Mouse (Mus musculus) embryonic facial prominence, embryonic 11.5 days (tissue): ENCODE data around the gene Sfxn2. TPM values are rescaled to one million over a fixed set of nuclear protein-coding genes. Genes with fewer than 3 reads are reported as not detected.
"Not testable (repeated sequence)": the region's sequence is repeated elsewhere in the genome, so short reads cannot be mapped to it uniquely, and the experiment has no call there.

Experiments used
- ATAC-seq: fragments of 200-750 bp; cut with Nextera tagmentation; replicated peaks from 2 replicates; pipeline ENCODE4 v1.8.0; 2017; ENCODE audit warnings: low read depth; ENCODE audit not compliant: insufficient number of reproducible peaks, low FRiP score, low TSS enrichment
- DNase-seq: peaks from one replicate; pipeline ENCODE4 v3.0.0-alpha.2; 2015; ENCODE audit warnings: low spot score
- H3K27ac ChIP-seq: fragments of 300-500 bp; sonication (generic); replicated peaks from 2 replicates; pipeline ENCODE4 v1.5.1; 2014; ENCODE audit warnings: mild to moderate bottlenecking, low read depth, low read length, control low read depth
- H3K27me3 ChIP-seq: fragments of 300-500 bp; sonication (generic); 2 replicates; pipeline ENCODE4 v1.6.1; 2014; ENCODE audit warnings: mild to moderate bottlenecking, low read length, moderate library complexity, mixed read lengths; ENCODE audit not compliant: control insufficient read depth, insufficient read depth
- H3K36me3 ChIP-seq: fragments of 300-500 bp; sonication (generic); replicated peaks from 2 replicates; pipeline ENCODE4 v1.6.1; 2014; ENCODE audit warnings: low read depth, mild to moderate bottlenecking, low read length, moderate library complexity, mixed read lengths; ENCODE audit not compliant: control insufficient read depth, insufficient read depth
- H3K4me1 ChIP-seq: fragments of 300-500 bp; sonication (generic); 2 replicates; pipeline ENCODE4 v1.6.1; 2014; ENCODE audit warnings: low read length, mixed read lengths; ENCODE audit not compliant: control insufficient read depth, insufficient read depth
- H3K4me2 ChIP-seq: fragments of 300-500 bp; sonication (generic); 2 replicates; pipeline ENCODE4 v1.6.1; 2014; ENCODE audit warnings: low read depth, mild to moderate bottlenecking, control low read depth, low read length, moderate library complexity
- H3K4me3 ChIP-seq: fragments of 300-500 bp; sonication (generic); 2 replicates; pipeline ENCODE4 v1.5.1; 2014; ENCODE audit warnings: low read depth, low read length, control low read depth
- H3K9ac ChIP-seq: fragments of 300-500 bp; sonication (generic); replicated peaks from 2 replicates; pipeline ENCODE4 v1.6.1; 2014; ENCODE audit warnings: mild to moderate bottlenecking, control low read depth, low read length
- H3K9me3 ChIP-seq: fragments of 300-500 bp; sonication (generic); replicated peaks from 2 replicates; pipeline ENCODE4 v1.6.1; 2016; ENCODE audit warnings: mild to moderate bottlenecking, low read length, inconsistent platforms, mixed read lengths; ENCODE audit not compliant: control insufficient read depth
- WGBS: fragments of 180-500 bp; shearing (Covaris S2); extraction: QIAGEN DNeasy Blood & Tissue Kit; methylation state at CpG from one replicate; pipeline ENCODE4 v1.1.7; 2014; 5-methylcytosine and 5-hydroxymethylcytosine counted together
- polyA plus RNA-seq: library from polyadenylated mRNA; unstranded; fragments of >200 nt; fragmentation: Nextera tagmentation; extraction: Ambion mirVana; gene quantifications from 2 replicates; pipeline ENCODE4 v1.2.1, GENCODE M21; 2014

Gene Sfxn2
- polyA plus RNA-seq, 1 experiment from 2014 or later = 13.6 TPM

GRCm38 (mm10) chr19:46553541-46553955 lies 19.6 kb upstream of the Sfxn2 start:
- H3K9me3 ChIP-seq = no peaks in the 10 kb centered on the region
- no peaks in the 10 kb centered on the region for H3K27me3 ChIP-seq
- no peak overlapping the region for H3K27ac ChIP-seq
- peaks cover 16% of the 10 kb centered on the region for H3K36me3 ChIP-seq
- DNase-seq (no peak), ATAC-seq (no peak)
- 87% methylated on average over 11 of the region's 11 CpGs for WGBS
- H3K4me1 ChIP-seq = no peaks in the 10 kb centered on the region
- no peak overlapping the region for H3K9ac ChIP-seq
- H3K4me3 ChIP-seq = no peak overlapping the region
- H3K4me2 ChIP-seq = no peak overlapping the region

- no peak for DNase-seq
- Histone ChIP-seq H3K4me2 (no peak overlapping the region), H3K27me3 (no peaks in the 10 kb centered on the region), H3K9me3 (no peaks in the 10 kb centered on the region), H3K27ac (no peak overlapping the region), H3K4me3 (no peak overlapping the region), H3K9ac (no peak overlapping the region), H3K36me3 (no peaks in the 10 kb centered on the region; the same call in 1 of the 2 replicates), H3K4me1 (no peaks in the 10 kb centered on the region)
- 76% methylated on average over 8 of the region's 8 CpGs for WGBS
- no peak for ATAC-seq
Measured at GRCm38 (mm10) chr19:46558009-46558408, 15.2 kb upstream of the Sfxn2 start.

GRCm38 (mm10) chr19:46558631-46559030 lies 14.5 kb upstream of the Sfxn2 start:
- ATAC-seq = no peak
- Histone ChIP-seq H3K36me3 (no peaks in the 10 kb centered on the region; the same call in 1 of the 2 replicates), H3K9me3 (no peaks in the 10 kb centered on the region), H3K4me2 (no peak overlapping the region), H3K4me3 (no peak overlapping the region), H3K27ac (no peak overlapping the region), H3K27me3 (no peaks in the 10 kb centered on the region), H3K4me1 (no peaks in the 10 kb centered on the region), H3K9ac (no peak overlapping the region)
- DNase-seq = no peak
- 48% methylated on average over 12 of the region's 12 CpGs for WGBS

- 11% methylated on average over 1 of the region's 1 CpGs for WGBS
- Histone ChIP-seq H3K4me2 (no peak overlapping the region), H3K9me3 (no peaks in the 10 kb centered on the region), H3K9ac (no peak overlapping the region), H3K27me3 (no peaks in the 10 kb centered on the region), H3K27ac (no peak overlapping the region), H3K4me3 (no peak overlapping the region), H3K36me3 (no peaks in the 10 kb centered on the region; the same call in 1 of the 2 replicates), H3K4me1 (no peaks in the 10 kb centered on the region)
- ATAC-seq = no peak
- peak; percentile 66 for DNase-seq
Measured at GRCm38 (mm10) chr19:46562132-46562531, 11.0 kb upstream of the Sfxn2 start.

- Histone ChIP-seq H3K4me2 (no peak overlapping the region), H3K9me3 (no peaks in the 10 kb centered on the region), H3K9ac (no peak overlapping the region), H3K36me3 (no peaks in the 10 kb centered on the region; the same call in 1 of the 2 replicates), H3K4me3 (no peak overlapping the region), H3K27me3 (no peaks in the 10 kb centered on the region), H3K4me1 (no peaks in the 10 kb centered on the region), H3K27ac (no peak overlapping the region)
- 91% methylated on average over 14 of the region's 14 CpGs for WGBS
- ATAC-seq = no peak
- no peak for DNase-seq
Measured at GRCm38 (mm10) chr19:46562581-46563515, 10.3 kb upstream of the Sfxn2 start.

- WGBS = 81% methylated on average over 4 of the region's 4 CpGs
- H3K4me1 ChIP-seq = no peaks in the 10 kb centered on the region
- H3K9ac ChIP-seq = no peak overlapping the region
- no peak overlapping the region for H3K4me3 ChIP-seq
- no peak overlapping the region for H3K27ac ChIP-seq
- H3K4me2 ChIP-seq = no peak overlapping the region
- no peaks in the 10 kb centered on the region for H3K9me3 ChIP-seq
- ATAC-seq (no peak; the same call in 1 of the 2 replicates), DNase-seq (no peak)
- no peaks in the 10 kb centered on the region for H3K27me3 ChIP-seq
- no peaks in the 10 kb centered on the region; the same call in 1 of the 2 replicates for H3K36me3 ChIP-seq
Measured at GRCm38 (mm10) chr19:46563603-46564002, 9.6 kb upstream of the Sfxn2 start.

GRCm38 (mm10) chr19:46564043-46564462 lies 9.1 kb upstream of the Sfxn2 start:
- Histone ChIP-seq H3K36me3 (no peaks in the 10 kb centered on the region; the same call in 1 of the 2 replicates), H3K9me3 (no peaks in the 10 kb centered on the region), H3K27me3 (no peaks in the 10 kb centered on the region), H3K4me2 (no peak overlapping the region), H3K9ac (no peak overlapping the region), H3K27ac (no peak overlapping the region), H3K4me3 (no peak overlapping the region), H3K4me1 (no peaks in the 10 kb centered on the region)
- DNase-seq = no peak
- WGBS = 79% methylated on average over 14 of the region's 14 CpGs
- ATAC-seq = no peak

- H3K36me3 ChIP-seq, H3K27me3 ChIP-seq, H3K9me3 ChIP-seq, ATAC-seq, H3K4me3 ChIP-seq, H3K9ac ChIP-seq, H3K4me1 ChIP-seq, H3K27ac ChIP-seq, DNase-seq: not testable (repeated sequence)
- H3K4me2 ChIP-seq = peak overlapping the region; percentile 70; the same call in 1 of the 2 replicates
- WGBS = 82% methylated on average over 3 of the region's 3 CpGs
Measured at GRCm38 (mm10) chr19:46571211-46571877, 1.8 kb upstream of the Sfxn2 start.
